Mouse (Mus musculus) regulatory T cell (primary cell): ENCODE measurements around the gene Prg2.

Experiments used
- in situ Hi-C: fragments of 300-600 bp; cut with MboI, MseI; formaldehyde crosslinking; loops from one replicate; pipeline ENCODE4 v1.15.1; 2025; ENCODE audit warnings: high pct_unique_total_duplicates

The Prg2 gene

GRCm38 (mm10) chr2:85027281-85027680 lies 47.0 kb downstream of the Prg2 start:
- in situ Hi-C loops = loop anchor here (25.0 kb wide), 1 partner anchor 540 kb away; the partner anchor contains the start of gene Tfpi

- in situ Hi-C loops = loop anchor here (25.0 kb wide), 1 partner anchor 543 kb away; the partner anchor contains the start of gene Tfpi
Observed at GRCm38 (mm10) chr2:85029897-85030296, 49.6 kb downstream of the Prg2 start.

GRCm38 (mm10) chr2:85030989-85031388 lies 50.7 kb downstream of the Prg2 start:
- in situ Hi-C loops = loop anchor here (25.0 kb wide), 1 partner anchor 544 kb away; the partner anchor contains the start of gene Tfpi

- in situ Hi-C loops = loop anchor here (25.0 kb wide), 1 partner anchor 546 kb away; the partner anchor contains the start of gene Tfpi
Observed at GRCm38 (mm10) chr2:85033121-85033520, 52.9 kb downstream of the Prg2 start.
